Mouse (Mus musculus) brain, adult 2 months (tissue): ENCODE measurements at regions not wholly inside any gene's neighbourhood (a gene's known extent, or its start where the extent isn't known, plus 50 kb on each side); places are given as distances from the start of the nearest gene placed in this dataset.
A peak's percentile ranks its signal among the peaks of the same experiment; 100 is the strongest.

Experiments used
- DNase-seq: peaks from one replicate; pipeline ENCODE4 v3.0.0; 2011; ENCODE audit warnings: low read depth, low spot score

DNA sequence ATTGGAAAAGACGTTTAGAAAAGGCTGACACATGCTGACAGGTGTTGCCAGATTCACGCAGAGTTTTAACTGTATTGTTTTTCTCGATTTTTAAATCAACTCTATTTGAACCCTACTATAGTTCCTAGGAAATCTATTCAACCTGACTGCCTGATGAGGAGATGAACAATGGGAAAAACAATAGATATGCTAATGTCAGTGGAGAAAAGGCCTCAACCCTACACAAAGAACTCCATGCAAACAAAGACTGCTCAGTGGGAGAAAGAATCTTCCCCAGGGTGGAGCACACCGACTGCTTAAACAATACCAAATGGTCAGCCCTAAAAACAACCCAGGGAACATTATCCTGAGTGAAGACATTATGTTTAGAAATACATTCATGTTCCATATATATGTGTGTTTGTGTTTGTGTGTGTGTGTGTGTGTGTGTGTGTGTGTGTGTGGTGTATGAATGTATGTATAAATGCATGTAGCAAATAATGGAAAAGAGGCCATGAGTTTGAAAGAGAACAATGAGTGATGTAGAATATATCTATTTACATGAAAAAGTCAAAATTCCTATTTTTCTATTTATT lies 204.1 kb upstream of the Zfp804a start:
- DNase-seq = no peak

DNA sequence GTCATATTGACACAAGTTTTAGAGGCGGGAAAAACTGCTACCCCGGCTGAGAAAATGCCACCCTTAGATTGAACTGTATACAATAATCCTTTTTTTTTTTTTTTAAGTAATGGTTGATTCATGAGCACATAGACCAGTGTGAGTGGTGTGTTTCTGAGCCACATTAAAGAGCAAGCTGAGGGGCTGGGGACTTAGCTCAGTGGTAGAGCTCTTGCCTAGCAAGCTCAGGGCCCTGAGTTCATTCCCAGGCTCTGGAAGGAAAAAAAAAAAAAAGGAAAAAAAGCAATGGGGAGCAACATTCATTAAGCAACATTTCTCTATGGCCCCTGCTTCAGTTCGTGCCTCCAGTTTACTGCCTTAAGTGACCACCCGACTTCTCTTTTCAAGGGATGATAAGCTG lies 203.1 kb upstream of the Zfp804a start:
- DNase-seq = no peak

DNA sequence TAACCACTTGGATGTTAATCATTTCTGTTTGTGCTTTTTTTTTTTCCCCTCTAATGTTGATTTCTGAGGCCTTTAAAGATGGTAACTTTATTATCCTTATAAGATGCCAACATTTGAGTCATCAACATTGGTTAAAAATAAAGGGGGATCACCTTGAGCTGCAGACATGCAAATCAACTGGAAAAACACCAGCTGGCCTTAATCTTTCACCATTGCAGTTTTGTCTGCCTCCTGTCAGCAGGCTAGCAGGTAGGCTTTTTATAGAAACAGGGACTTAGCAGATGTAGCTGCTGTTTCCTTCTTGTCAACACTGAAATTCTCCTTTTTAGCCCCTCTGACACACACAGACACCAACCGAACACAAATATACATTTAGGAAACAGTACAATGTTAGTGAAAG lies 167.6 kb upstream of the Zfp804a start:
- DNase-seq = peak; percentile 43

DNA sequence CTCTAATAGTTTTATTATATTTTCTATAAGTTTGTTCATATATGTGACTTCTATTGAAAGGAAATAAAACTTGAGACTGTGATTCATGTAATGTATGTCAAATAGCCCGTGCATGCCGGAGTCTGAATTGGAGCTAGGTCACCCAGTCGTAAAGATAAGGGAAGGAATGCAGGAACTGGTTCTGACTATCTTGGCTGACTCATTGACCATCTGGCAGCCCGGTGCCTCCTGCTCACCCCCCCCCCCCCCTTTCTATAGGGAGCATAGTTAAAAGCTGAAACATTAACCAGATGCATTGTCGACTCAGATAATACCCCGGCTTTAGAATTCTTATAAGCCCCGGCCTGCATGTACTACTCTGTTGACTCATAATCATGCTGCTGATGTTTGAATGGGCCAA lies 160.5 kb upstream of the Zfp804a start:
- peak; percentile 0 for DNase-seq

DNA sequence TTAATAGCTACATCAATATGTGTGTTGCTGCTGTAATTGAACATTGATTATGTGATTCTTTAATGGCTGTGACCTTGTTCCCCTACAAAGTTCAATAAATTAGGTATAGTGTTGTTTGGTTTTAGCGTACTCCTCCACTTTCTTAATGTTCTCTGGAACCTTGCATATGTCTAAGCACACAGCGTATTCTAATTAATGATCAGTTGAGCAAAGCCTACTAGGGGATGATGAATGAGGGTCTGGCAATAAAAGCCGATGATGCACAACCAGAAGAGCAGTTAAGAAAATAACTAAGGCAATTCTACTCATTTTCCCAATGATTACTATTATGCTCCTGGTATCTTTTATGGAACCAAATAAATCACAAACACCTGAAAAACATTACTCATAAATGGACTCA lies 113.7 kb upstream of the Zfp804a start:
- DNase-seq = no peak
